Mouse (Mus musculus) left cerebral cortex, postnatal 10 days (tissue): ENCODE data around the gene Gm20388. TPM values are rescaled to one million over a fixed set of nuclear protein-coding genes. Genes with fewer than 3 reads are reported as not detected.

ENCODE experiments used
- DNase-seq, 2 experiments: peaks; one replicate each; pipeline ENCODE4 v3.0.0; 2021 to 2022; ENCODE audit warnings: low spot score in 2 of 2, mixed read lengths in 1 of 2; ENCODE audit errors: extremely low spot score in 1 of 2
- intact Hi-C: fragments of 180-260 bp; cut with DNase I; formaldehyde crosslinking; loops from one replicate; pipeline ENCODE4 v1.15.1; 2025
- total RNA-seq, 2 experiments: library from RNA; stranded (reverse); gene quantifications; 2 replicates each; pipeline ENCODE4 v1.2.3; 2021

The Gm20388 gene
- total RNA-seq, 2 experiments from 2014 or later, result 4.4 to 9.0 TPM

DNA sequence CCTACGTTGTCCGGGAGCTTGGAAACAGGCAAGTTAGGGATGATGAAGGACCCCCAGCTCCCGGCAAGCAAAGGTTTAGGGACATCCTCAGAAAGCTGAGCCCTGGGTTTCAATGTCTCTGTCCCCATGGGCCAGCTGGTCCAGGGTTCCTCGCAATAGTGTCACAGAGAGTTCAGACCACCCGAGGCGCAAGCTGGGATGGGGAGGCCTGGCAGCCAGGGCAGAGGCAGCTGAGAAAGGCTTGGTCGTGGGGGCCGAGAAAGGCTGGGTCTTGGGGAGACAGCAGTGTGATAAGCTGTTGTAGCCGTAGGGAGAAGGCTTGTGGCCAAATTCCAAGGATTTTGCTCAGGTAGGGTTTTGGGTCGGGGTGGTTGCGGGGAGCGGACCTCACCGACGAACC, 949.2 kb downstream of the Gm20388 start:
- no peak for DNase-seq
- intact Hi-C loops, result no loop called here

DNA sequence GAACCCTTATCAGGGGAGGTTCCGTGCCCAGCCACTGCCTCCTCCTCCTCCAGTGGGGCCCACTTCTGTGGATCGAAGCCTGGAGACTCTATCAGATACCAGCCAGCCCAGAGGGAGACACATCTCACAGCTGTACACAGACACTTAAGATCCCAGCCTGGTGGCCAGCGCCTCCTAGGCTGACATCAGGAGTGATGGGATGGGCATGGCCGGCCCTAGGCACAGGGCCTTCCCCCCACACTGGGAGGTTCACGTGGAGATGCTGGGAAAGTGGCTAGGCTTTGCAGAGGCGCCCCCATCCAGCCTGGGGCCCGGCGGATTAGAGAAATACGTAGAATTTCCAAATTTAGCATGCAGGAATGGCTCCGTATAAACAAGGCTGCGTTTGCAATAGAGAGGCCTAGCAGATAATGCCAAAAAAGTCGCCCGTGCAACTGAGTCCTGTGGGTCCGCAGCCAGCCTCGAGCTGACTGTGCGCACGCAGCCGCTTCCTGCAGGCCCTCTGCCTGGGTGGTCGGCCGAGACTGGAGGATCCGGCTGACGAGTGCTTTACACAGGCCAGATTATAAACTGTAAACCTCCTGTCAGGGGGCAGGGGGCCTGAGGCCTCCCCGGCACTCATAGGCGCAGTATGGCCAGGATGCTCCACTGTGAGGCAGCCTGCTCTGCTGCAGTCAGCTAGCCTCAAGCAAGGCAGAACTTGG, 949.9 kb downstream of the Gm20388 start:
- intact Hi-C loops, result no loop called here
- no peak for DNase-seq

DNA sequence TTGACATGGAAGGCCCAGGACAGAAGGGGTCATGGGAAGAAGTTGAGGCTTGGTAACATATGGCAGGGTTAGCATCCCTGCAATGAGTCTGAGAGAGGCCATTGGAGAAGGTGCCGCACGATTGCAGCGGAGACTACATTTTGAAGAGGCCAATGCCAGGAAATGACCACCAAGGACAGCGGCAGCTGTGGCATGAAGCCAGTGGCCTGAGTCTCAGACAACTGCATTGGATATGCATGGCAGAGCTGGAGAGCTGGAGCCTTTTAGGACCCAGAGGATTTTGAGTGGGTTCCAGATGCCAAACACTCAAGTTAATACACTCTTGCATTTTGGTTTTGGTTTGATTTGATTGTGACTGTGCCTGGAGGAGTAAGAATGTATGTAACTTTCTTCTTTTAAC, 953.0 kb downstream of the Gm20388 start:
- intact Hi-C loops, result no loop called here
- DNase-seq, result no peak

DNA sequence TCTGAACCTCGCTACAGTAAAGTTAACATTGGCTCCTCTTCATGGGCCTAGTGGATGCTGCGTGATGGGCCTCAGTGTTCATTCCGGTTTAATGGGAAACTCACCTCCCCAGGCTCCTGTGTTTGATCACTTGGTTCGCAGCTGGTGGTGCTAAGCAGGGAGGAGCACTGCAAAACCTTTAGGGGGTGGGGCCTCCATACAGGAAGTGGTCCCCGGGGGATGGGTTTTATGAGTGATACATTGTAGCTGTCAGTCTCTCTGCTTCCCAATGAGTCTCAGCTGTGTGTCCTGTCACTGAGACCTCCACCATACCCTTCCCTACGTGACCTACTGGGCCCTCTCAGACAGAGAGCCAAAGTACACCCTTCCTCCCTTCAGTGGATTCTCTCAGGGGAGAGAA, 956.7 kb downstream of the Gm20388 start:
- intact Hi-C loops, result no loop called here
- DNase-seq, result no peak

DNA sequence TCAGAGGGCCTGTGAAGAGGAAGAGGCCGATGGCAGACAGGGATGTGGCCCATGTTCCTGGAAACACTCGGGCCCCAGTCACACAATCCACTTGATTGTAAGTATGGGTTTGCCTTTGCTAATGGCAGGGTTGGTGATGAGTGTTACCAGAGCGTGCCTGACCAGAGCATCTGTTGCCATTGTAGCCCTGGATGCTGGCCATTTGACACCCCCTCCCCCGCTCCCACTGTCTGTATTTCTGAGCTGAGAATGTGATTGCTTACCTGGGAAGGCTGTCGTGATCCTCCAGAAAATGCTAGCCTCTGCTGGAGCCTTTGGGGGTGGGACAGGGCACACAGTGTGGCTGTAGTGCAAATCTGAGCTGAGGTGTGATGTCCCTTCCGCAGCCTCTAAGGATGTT, 962.0 kb downstream of the Gm20388 start:
- intact Hi-C loops, result no loop called here
- DNase-seq, result no peak

DNA sequence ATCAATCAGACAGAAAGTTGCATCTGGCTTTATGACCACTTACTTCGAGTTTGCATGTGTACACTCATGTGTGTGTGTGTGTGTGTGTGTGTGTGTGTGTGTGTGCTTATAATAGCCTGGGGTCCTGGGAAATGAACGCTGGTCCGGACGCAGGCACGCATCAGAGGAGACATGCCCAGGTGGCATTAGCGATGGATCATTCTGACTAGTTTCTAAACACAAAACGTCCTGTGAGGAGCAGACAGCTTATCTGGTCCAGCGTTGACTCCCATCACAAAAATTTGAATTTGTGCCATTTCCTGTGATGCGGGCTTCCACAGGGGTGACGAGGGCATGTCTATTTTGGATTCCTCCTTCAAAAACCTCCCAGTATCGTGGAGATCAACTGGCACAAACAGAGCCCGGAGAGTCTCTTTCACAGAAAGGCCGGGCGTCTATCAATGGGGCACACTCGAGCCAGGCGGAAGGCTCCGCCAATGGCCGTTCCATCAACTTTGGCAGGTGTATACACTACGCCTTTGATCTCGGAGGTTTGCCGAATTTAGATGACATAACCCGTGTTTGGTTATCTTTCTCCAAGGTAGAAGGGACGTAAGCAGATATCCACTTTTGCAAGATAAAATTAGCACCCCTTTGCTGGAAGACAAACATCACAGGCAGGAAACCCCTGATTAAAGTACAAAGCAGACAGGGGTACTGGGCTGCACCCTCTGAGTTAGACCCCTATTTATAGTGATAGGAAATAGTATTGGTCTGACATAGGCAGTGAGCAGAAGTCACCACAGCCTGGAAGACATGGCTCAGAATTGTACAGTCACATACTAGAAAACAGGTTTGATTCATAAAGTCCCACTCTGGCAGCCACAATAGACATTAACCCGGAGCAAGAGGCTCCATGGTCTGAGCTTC, 965.6 kb downstream of the Gm20388 start:
- intact Hi-C loops, result no loop called here

DNA sequence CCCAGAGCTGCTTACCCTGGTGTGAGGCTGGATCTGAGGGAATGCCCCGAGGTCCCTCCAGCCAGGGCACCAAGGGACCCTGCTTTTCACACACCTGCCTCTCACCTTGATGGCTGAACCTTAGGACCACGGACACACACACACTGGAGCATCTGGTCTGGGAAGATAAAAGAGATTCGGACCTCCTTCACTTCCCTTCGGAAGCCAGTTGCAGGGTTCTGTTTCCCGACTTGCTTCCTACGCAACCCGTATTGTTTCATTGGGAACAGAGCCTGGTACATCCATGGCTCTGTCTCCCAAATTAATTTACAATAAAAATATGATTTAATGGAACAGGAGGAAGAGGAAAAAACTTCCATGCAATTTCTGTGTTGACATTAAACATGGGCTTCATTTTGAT, 966.4 kb downstream of the Gm20388 start:
- intact Hi-C loops, result no loop called here
- DNase-seq, result no peak

More for the DNA sequence above, 965.6 kb downstream of the Gm20388 start:
- DNase-seq, result no peak

DNA sequence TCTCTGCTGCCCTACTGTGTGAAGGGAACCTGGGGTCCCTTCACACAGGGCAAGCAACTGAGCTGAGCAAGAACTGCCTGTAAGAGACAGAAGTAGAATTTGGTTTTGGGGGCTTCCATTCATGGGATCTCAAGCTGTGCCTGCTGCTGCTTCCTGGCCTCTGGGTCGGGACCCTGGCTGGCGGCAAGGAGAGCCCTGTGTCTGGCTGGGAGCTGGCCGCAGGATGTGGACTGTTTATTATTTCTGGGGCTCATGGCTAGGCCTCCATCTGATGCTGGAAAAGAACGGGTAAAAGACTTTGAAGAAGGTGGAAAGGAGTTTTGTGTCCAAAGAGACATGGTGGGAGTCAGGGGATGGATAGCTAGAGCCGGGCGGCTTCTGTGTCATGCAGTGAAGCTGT, 969.3 kb downstream of the Gm20388 start:
- intact Hi-C loops, result no loop called here
- DNase-seq, result no peak

DNA sequence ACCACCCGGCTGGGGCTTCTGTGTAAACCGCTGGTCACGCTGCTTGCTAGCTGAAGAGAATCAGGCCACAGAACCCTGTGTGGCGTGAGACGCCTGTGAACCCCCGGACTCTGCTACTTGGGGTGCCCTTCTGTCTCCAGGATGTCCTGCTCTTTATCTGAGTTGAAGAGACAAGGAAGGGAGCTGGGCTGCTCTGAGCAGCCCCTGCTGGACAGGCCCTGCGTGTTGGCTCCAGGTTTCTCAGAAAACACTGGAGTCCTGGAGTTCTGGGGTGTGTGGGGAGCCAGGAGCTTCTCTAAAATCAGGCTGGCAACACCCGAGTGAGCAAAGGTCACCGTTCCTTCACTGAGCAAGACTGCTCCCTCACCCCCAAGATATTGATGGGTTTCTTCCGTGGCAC, 971.0 kb downstream of the Gm20388 start:
- intact Hi-C loops, result no loop called here
- DNase-seq, result no peak

DNA sequence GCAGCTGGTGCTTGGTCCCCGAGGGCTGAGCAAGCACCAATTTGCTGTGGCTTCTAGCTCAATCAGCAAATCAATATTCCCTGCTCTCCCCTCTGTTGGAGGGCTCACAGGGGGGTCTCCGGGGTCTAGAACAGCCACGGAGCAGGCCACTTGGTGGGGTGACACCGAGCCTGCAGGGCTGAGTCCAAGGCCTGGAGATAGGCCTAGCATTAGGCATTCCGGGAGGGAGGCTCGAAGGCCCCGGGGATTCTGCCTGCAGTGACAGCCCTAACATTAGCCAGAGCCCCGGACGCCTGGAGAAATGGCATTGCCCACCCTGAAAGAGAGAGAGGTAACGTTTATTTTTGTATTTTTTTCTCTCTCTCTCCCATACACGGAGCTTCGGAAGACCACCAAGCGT, 972.0 kb downstream of the Gm20388 start:
- no peak for DNase-seq
- intact Hi-C loops, result no loop called here

DNA sequence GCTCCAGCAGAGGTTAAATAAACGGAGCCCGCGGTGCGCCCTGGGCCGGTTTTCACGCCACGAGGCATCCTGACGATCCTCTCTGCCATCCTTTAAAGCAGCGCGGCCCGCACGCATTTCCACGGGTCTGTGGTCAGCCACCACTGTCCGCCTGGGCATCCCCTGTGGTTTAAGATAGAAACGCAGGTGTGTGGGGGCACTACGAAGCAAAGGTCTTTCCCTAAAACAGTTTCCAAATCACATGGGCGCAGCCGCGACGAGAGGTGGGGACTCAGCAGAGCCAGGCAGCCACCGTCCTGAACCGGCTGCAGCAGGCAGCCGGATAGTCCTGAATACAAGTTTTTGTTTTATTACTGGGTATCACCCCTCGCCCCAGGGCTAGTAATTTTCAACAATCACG, 972.7 kb downstream of the Gm20388 start:
- DNase-seq, result no peak
- intact Hi-C loops, result no loop called here

DNA sequence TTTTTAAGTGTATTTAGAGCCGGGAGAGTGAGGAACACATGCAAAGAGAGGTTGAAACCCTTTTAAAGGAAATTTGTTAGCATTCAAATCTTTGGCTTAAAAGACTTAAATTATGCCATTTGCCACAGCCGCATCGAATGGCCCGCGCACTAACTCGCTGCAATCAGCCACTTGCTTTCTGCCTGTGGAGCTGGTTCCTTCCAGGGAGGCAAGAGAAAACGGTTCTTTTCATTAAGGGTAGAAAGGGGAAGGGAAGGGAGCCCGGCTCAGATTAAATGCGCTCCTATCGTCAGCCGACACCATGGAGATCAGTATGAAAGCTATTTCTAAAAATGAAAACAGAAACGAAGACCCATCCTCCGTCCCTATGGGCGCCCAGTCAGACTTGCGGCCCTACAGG, 973.2 kb downstream of the Gm20388 start:
- intact Hi-C loops, result no loop called here
- DNase-seq, result no peak

DNA sequence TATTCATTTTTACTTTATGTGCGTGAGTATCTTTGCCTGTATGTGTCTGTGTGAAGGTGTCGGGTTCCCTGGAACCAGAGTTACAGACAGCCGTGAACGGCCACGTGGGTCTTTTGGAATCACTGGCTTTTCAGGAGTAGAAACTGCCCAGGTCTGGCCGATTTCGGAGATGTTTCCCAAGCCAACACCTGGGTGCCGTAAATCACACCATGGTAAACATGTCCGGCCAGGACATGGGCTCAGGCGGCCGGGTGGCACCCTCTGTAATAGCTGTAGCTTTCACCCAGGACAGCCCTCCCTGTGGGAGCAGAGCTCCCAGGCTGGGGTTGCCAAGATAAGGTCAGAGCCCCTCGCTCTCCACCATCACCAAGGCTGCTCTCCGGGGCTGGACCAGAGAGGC, 974.2 kb downstream of the Gm20388 start:
- DNase-seq, result no peak
- intact Hi-C loops, result loop anchor here (5.0 kb wide), 1 partner anchor 192 kb away; no protein-coding TSS in a partner anchor

DNA sequence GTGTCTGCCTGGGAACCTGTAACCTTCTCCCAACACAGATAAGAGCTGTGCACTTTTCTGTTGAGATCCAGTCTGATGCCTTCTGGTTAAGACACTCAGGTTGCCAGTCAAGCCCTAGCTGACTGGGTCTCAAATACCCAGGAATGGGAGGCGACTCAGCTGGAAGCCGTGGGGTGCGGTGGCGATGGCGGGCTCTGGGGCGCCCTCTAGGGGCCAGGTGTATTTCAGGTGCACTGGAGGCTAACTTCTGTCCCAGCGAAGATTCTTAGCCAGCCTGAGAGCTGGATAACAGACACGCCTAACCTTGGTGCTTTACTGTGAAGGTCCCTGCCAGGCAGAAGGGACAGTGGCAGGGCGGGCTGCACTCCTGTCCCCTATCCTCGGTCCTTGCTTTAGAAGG, 976.6 kb downstream of the Gm20388 start:
- intact Hi-C loops, result loop anchor here (5.0 kb wide), 1 partner anchor 190 kb away; no protein-coding TSS in a partner anchor
- DNase-seq, result no peak

DNA sequence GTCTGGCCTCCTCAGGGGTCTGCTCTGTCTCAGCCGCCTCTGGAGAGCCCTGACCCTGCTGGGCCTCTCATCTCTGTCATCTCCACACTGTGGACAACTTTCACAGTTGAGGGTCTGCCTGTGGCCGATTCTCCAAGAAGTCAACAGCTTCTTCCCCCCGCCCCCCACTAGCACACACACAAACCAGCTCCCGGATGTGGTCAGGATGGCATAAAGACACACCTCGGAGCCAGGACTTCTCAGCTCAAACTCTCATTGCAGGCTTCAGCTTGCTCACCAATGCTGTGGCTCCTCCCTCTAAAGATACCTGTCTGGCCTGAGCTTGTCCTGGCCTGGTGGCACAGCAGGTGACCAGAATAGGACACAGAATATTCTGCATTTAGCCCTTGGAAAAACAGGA, 977.4 kb downstream of the Gm20388 start:
- intact Hi-C loops, result loop anchor here (5.0 kb wide), 1 partner anchor 189 kb away; no protein-coding TSS in a partner anchor

DNA sequence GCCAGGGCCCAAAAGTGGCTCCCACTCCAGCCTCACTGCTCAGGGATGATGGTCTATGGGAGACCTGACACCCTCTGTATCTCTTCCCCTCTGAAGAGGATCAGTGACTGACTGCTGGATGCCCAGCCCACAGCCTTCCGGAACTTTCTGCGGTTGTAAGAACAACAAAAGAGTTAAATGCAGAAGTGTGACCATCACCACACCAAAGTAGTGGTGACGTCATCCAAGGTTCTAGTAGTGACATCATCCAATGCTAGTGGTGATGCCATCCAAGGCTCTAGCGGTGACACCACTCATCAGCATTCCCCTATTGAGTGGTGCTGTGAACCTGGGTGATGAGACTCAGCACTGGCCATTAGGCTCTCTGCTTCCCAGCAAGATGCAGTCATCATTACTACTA, 978.5 kb downstream of the Gm20388 start:
- no peak for DNase-seq
- intact Hi-C loops, result loop anchor here (5.0 kb wide), 1 partner anchor 188 kb away; no protein-coding TSS in a partner anchor

More for the DNA sequence above, 977.4 kb downstream of the Gm20388 start:
- no peak for DNase-seq

DNA sequence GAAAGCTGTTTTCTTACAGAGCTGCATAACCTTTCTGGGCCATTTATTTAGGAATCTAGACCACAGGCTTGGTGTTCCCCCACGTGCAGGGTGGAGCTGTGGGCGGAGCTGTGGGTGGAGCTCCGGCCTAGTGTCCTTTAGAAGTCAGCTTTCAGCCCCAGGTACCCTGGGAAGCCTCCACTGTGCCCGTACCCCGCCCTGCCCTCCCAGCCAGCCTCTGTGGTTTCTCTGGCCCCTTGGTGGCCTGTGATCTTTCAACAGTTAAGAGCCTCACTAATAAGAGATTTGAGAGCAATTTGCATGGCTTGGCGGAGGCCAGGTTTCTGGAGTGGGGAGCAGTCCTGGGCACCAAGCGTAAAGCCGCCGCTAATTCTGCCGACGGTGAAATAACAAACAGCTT, 979.4 kb downstream of the Gm20388 start:
- intact Hi-C loops, result no loop called here
- DNase-seq, result no peak

DNA sequence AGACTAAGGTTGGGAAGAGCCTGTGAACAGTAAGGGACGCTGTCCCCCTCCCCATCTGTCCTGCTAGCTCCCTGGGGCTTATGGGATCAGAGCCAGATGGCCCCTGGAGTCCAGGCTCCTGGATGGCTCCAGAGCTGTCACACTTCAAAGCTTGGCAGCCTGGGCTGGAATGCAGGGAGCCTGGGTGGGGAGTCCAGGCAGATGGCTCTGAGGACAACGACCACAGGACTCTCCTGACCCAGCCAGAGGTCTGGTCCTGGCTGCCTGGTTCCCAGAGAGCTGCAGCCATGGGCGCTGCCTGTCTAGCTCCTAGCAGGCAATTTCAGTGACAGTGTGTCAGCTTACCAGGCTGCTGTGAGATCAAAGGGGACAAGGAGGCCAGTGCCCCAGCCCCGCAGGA, 984.4 kb downstream of the Gm20388 start:
- DNase-seq, result no peak
- intact Hi-C loops, result loop anchor here (5.0 kb wide), 2 partner anchors 177 to 197 kb away; no protein-coding TSS in a partner anchor

DNA sequence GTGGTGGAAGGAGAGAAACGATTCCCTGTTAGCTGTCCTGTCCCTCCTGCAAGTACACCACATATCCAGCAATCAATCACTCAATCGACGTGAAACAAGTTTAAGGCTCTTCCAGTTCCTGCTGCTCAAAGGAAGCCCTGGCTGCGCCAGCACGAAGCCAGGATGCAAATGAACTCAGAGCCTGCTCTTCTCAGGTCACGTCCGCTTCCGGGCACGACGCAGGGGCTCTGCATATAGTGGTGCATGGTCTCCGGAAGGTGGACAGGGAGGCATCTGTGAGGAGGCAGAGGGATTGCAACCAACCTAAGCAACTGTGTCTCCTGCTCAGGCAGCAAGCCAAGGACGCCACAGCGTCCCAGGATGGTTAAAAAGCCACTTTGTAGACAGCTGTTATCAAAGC, 985.0 kb downstream of the Gm20388 start:
- no peak for DNase-seq
- intact Hi-C loops, result loop anchor here (5.0 kb wide), 2 partner anchors 177 to 197 kb away; no protein-coding TSS in a partner anchor

DNA sequence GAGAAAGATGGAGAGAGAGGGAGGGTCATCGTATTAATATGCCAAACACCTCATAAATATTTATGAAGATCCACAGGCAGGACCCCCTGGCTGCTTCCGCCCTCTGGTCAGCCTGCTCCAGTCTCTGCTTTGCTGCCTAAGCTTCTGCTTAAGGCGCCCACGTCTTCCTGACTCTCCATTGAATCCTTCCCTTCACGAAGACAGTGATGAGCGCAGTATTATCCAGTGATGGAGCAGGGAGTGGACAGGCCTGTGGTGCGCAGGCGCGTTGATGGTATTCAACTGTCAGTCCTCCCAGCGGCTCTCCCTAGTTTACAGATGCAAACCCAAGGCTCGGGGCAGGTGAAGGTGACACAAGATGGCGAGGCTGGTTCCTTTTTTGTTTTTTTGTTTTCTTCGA, 985.6 kb downstream of the Gm20388 start:
- intact Hi-C loops, result loop anchor here (5.0 kb wide), 2 partner anchors 176 to 196 kb away; no protein-coding TSS in a partner anchor
- no peak for DNase-seq
